Mouse (Mus musculus) heart, embryonic 14.5 days (tissue): ENCODE measurements around the gene Pax6. TPM values are rescaled to one million over a fixed set of nuclear protein-coding genes. Genes with fewer than 3 reads are reported as not detected.

ENCODE experiments used
- ATAC-seq: fragments of 200-750 bp; cut with Nextera tagmentation; 2 replicates; pipeline ENCODE4 v1.8.0; 2017; ENCODE audit warnings: low read depth, moderate TSS enrichment; ENCODE audit not compliant: insufficient number of reproducible peaks, insufficient read depth, low FRiP score
- H3K27ac ChIP-seq, 2 experiments: fragments of 200-500 bp in 1 of 2; fragments of 300-500 bp in 1 of 2; sonication (generic) in 1 of 2; replicated peaks in 1 of 2; 2 replicates each; pipeline ENCODE4 v1.5.1; 2012 to 2014; ENCODE audit warnings: low read depth in 2 of 2, low read length in 2 of 2, control low read depth in 1 of 2, mild to moderate bottlenecking in 1 of 2, mixed read lengths in 1 of 2; ENCODE audit not compliant: control insufficient read depth in 1 of 2, insufficient read depth in 1 of 2
- H3K27me3 ChIP-seq: fragments of 300-500 bp; sonication (generic); 2 replicates; pipeline ENCODE4 v1.6.1; 2014; ENCODE audit warnings: mild to moderate bottlenecking, low read length, control low read depth; ENCODE audit not compliant: control insufficient read depth, insufficient read depth
- H3K36me3 ChIP-seq: fragments of 300-500 bp; sonication (generic); 2 replicates; pipeline ENCODE4 v1.6.1; 2014; ENCODE audit warnings: mild to moderate bottlenecking, control low read depth, low read length, mixed read lengths; ENCODE audit not compliant: control insufficient read depth, insufficient read depth
- H3K4me1 ChIP-seq, 2 experiments: fragments of 200-500 bp in 1 of 2; fragments of 300-500 bp in 1 of 2; sonication (generic) in 1 of 2; 2 replicates each; pipeline ENCODE4 v1.6.1; 2012 to 2014; ENCODE audit warnings: low read length in 2 of 2, control low read depth in 1 of 2, mixed read lengths in 1 of 2; ENCODE audit not compliant: control insufficient read depth in 2 of 2, insufficient read depth in 2 of 2
- H3K4me2 ChIP-seq: fragments of 300-500 bp; sonication (generic); 2 replicates; pipeline ENCODE4 v1.6.1; 2014; ENCODE audit warnings: mild to moderate bottlenecking, low read length
- H3K4me3 ChIP-seq, 2 experiments: fragments of 200-500 bp in 1 of 2; fragments of 300-500 bp in 1 of 2; sonication (generic) in 1 of 2; 2 replicates each; pipeline ENCODE4 v1.5.1; 2012 to 2014; ENCODE audit warnings: low read length in 2 of 2, mild to moderate bottlenecking in 2 of 2, control low read depth in 1 of 2, low read depth in 1 of 2, moderate library complexity in 1 of 2; ENCODE audit not compliant: control insufficient read depth in 1 of 2, insufficient read depth in 1 of 2
- H3K9ac ChIP-seq: fragments of 300-500 bp; sonication (generic); 2 replicates; pipeline ENCODE4 v1.6.1; 2014; ENCODE audit warnings: mild to moderate bottlenecking, low read length
- H3K9me3 ChIP-seq: fragments of 300-500 bp; sonication (generic); 2 replicates; pipeline ENCODE4 v1.6.1; 2016; ENCODE audit warnings: low read length, control low read depth; ENCODE audit not compliant: control insufficient read depth
- WGBS: fragments of 180-500 bp; shearing (Covaris S2); extraction: QIAGEN DNeasy Blood & Tissue Kit; methylation state at CpG from one replicate; pipeline ENCODE4 v1.1.7; 2014; 5-methylcytosine and 5-hydroxymethylcytosine counted together
- polyA plus RNA-seq: library from polyadenylated mRNA; unstranded; fragments of >200 nt; fragmentation: Nextera tagmentation; extraction: Ambion mirVana; gene quantifications from 2 replicates; pipeline ENCODE4 v1.2.1, GENCODE M21; 2014

Gene Pax6
- polyA plus RNA-seq, 1 experiment from 2014 or later, result 0.23 TPM

DNA sequence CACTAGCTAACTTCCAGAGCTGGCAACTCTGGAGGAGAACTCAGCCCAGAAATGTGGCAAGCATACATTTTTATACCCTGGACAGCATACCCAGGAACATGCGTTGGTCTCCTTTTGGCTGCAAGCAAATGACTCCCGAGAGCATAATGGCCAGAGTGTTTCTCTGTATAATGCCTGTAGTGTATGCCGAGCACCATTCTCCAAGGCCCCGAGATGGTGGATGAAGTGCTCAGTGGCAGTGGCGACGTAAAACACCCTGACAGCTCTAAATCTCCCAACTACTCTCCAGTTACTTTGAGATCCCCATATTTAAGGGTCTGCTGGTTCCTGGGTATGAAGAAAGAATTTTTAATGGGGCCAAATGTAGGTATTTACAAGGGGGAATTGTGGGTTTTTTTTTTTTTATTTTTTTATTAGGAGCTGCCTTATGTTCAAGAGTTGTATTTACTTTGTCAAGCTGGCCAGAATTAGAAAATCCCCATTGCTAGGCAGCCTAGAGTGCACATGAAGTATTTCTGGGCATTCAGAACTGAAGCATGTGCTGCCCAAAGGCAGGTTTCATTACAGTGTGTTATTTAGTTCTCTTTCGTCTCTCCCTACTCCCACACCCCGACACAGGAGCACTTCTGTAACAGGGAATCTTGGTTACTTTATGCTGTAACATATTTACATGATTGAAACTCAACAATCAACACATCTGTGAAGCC, 46.9 kb downstream of the Pax6 start:
- Histone ChIP-seq H3K27ac (no peak overlapping the region), H3K27me3 (no peaks in the 10 kb centered on the region; the same call in 1 of the 2 replicates), H3K4me3 (no peak overlapping the region), H3K4me2 (no peak overlapping the region), H3K4me1 (no peaks in the 10 kb centered on the region), H3K9me3 (no peaks in the 10 kb centered on the region), H3K9ac (no peak overlapping the region), H3K36me3 (no peaks in the 10 kb centered on the region)
- no peak for ATAC-seq
- 84% methylated on average over 8 of the region's 8 CpGs for WGBS

DNA sequence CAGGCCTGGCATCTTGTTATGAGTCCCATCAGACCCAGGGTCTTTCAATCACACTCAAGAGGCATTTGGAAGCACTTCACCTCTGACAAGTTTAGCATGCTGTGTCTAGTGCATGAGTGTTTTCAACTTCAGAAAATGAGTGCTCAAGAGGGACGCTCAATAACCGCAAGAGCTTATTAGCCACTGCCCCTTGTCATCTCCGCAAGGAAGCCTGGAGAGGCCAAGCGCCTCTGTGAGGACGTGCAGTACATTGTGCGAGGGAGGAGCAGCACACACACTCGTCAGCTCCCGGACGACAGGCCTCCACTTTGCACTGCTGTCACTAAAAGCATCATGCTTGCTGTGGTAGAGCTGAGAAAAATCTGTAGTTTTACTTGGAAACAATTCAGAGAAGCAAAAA, 58.0 kb downstream of the Pax6 start:
- 24% methylated on average over 9 of the region's 9 CpGs for WGBS
- H3K9ac ChIP-seq, result no peak overlapping the region
- H3K4me2 ChIP-seq, result no peak overlapping the region
- no peak overlapping the region for H3K4me3 ChIP-seq
- no peak for ATAC-seq
- H3K27me3 ChIP-seq, result peaks cover 25% of the 10 kb centered on the region
- no peaks in the 10 kb centered on the region for H3K9me3 ChIP-seq
- H3K36me3 ChIP-seq, result no peaks in the 10 kb centered on the region
- no peaks in the 10 kb centered on the region for H3K4me1 ChIP-seq
- no peak overlapping the region for H3K27ac ChIP-seq

DNA sequence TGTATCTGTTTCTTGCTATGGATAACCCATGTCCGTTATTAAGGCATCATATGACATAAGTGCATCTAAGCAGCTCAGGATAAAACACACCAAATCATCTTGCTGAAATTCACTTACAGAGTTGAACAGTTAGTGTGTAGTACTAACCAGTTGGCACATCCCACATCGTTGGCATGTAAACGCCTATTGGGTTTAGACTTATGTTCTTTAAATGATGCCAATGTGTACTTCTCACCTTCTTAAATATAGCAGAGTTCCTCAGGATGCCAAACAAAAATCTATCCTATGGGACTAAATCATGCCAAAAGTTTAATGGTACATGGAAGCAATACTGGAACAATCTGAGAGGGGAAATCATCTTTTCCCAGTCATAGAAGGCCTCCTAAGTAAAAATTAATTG, 62.0 kb downstream of the Pax6 start:
- H3K4me1 ChIP-seq, result no peaks in the 10 kb centered on the region
- 86% methylated on average over 3 of the region's 3 CpGs for WGBS
- H3K27ac ChIP-seq, result no peak overlapping the region
- H3K4me2 ChIP-seq, result no peak overlapping the region
- no peak overlapping the region for H3K4me3 ChIP-seq
- H3K36me3 ChIP-seq, result no peaks in the 10 kb centered on the region
- no peak for ATAC-seq
- H3K9me3 ChIP-seq, result no peaks in the 10 kb centered on the region
- peaks cover 16% of the 10 kb centered on the region for H3K27me3 ChIP-seq
- H3K9ac ChIP-seq, result no peak overlapping the region

GRCm38 (mm10) chr2:105736166-105736565, 67.5 kb downstream of the Pax6 start:
- ATAC-seq, result no peak
- no peaks in the 10 kb centered on the region for H3K4me1 ChIP-seq
- no peak overlapping the region for H3K4me3 ChIP-seq
- H3K27me3 ChIP-seq, result no peaks in the 10 kb centered on the region
- H3K27ac ChIP-seq, result no peak overlapping the region
- H3K36me3 ChIP-seq, result no peaks in the 10 kb centered on the region
- H3K4me2 ChIP-seq, result no peak overlapping the region
- no peaks in the 10 kb centered on the region for H3K9me3 ChIP-seq
- H3K9ac ChIP-seq, result no peak overlapping the region

DNA sequence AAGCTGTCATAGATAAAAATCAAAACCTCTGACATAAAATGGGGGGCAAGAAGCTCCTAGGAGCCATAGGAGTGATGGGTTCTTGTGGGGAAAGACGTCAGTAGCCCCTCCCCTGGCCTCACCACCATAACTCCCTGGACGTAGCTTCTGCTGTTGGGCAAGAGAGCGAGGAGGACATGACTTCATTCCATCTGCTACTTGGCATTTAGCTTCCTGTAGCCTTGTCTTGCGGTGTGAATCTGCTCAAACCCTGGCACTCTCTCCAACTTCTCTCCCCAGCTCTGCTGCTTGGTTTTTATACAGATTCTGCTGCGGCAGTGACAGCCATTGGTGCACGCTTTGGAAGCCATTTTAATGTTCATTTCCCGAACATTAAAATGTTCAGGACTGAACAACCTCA, 78.2 kb downstream of the Pax6 start:
- Histone ChIP-seq H3K27ac (no peak overlapping the region), H3K9me3 (no peaks in the 10 kb centered on the region), H3K4me1 (no peaks in the 10 kb centered on the region), H3K36me3 (no peaks in the 10 kb centered on the region), H3K4me2 (no peak overlapping the region), H3K27me3 (no peaks in the 10 kb centered on the region), H3K9ac (no peak overlapping the region), H3K4me3 (no peak overlapping the region)
- WGBS, result 75% methylated on average over 7 of the region's 7 CpGs
- ATAC-seq, result no peak

Other genes with a start within 250 kb of the Pax6 start
- 18.7 and 19.6 TPM in 2 replicates for gene Elp4, start 235.7 kb downstream of the Pax6 start, polyA plus RNA-seq
- gene Immp1l, start 235.7 kb downstream of the Pax6 start, polyA plus RNA-seq, result 130 and 141 TPM in 2 replicates